Mouse (Mus musculus): ENCODE measurements around the gene Gm17545. TPM values are rescaled to one million over a fixed set of nuclear protein-coding genes. Genes with fewer than 3 reads are reported as not detected.
A peak's percentile ranks its signal among the peaks of the same experiment; 100 is the strongest.
"Not testable (repeated sequence)": the region's sequence is repeated elsewhere in the genome, so short reads cannot be mapped to it uniquely, and the experiment has no call there.

Gene Gm17545
- not detected for total RNA-seq (2022)

DNA sequence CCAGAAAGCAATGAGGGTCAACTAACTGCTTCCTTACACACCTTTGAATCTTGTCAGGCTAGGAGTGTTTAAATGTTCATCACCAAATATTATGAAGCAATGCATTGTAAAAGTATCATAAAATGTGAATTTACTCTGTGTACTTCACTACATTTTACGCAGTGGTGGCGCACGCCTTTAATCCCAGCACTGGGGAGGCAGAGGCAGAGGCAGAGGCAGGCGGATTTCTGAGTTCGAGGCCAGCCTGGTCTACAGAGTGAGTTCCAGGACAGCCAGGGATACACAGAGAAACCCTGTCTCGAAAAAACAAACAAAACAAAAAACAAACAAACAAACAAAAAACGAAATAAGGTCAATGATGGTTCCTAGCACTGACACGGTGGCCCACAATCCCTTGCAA, at the start of gene Gm17545:
Gm17545 (plus strand) TSS at position 301 of the 400 bp plus-strand sequence.
- DNase-seq (ENCODE audit: low spot score) = not testable (repeated sequence)

DNA sequence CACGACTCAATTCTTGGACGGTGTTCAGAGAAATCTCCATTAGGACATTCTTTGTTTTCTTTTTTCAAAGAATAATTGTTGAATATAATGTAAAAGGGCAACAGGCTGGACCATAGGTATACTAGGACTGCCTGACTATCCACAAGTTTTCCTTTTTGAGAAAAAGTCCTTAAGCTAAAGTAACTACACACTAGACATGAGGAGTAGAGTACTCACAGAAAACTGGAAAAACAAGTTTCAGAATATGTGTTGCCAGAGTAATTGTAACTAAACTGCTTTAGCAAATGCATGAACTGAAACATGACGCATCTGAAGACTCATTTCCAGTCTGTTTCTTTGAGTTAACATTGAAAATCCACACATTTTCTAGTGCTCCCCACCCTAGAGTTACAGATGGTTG, 48.7 kb upstream of the Gm17545 start:
- no peak for DNase-seq (ENCODE audit: low spot score)

DNA sequence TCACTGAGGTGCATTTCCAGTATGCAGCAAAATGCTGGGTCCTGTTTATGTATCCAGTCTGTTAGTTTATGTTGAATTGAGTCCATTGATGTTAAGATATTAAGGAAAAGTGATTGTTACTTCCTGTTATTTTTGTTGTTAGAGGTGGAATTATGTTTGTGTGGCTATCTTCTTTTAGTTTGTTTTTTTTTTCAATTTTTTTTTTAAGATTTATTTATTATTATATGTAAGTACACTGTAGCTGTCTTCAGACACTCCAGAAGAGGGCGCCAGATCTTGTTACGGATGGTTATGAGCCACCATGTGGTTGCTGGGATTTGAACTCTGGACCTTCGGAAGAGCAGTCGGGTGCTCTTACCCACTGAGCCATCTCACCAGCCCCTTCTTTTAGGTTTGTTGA, 46.5 kb upstream of the Gm17545 start:
- DNase-seq (ENCODE audit: low spot score) = not testable (repeated sequence)

DNA sequence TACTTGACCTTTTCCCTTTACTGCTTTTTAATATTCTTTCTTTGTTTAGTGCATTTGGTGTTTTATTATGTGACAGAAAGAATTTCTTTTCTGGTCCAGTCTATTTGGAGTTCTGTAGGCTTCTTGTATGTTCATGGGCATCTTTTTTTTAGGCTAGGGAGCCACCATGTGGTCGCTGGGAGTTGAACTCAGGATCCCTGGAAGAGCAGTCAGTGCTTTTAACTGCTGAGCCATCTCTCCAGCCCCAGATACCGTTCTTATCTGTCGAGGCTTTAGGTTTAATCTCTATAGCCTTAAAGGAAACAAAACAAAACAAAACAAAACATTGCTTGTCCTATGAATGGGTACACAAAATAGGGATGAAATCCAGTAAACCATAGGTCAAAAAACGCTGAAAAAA, 45.7 kb upstream of the Gm17545 start:
- DNase-seq (ENCODE audit: low spot score) = not testable (repeated sequence)

DNA sequence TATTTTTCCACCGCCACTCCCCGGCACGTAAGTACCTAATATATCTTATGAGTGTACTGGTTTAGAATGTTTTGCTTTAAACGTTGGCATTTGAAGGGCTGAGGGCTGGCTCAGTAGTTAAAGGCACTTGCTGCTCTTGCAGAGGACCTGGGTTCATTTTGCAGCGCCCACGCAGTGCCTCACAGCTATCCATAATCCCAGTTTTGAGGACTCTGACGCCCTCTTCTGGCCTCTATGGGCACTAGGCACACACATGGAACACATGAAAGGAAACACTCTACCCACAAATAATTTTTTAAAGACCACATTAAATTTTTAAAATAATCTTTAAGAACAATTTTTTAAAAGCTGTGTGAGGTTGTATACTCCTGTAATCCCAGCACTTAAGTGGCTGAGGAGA, 44.6 kb upstream of the Gm17545 start:
- no peak for DNase-seq (ENCODE audit: low spot score)

DNA sequence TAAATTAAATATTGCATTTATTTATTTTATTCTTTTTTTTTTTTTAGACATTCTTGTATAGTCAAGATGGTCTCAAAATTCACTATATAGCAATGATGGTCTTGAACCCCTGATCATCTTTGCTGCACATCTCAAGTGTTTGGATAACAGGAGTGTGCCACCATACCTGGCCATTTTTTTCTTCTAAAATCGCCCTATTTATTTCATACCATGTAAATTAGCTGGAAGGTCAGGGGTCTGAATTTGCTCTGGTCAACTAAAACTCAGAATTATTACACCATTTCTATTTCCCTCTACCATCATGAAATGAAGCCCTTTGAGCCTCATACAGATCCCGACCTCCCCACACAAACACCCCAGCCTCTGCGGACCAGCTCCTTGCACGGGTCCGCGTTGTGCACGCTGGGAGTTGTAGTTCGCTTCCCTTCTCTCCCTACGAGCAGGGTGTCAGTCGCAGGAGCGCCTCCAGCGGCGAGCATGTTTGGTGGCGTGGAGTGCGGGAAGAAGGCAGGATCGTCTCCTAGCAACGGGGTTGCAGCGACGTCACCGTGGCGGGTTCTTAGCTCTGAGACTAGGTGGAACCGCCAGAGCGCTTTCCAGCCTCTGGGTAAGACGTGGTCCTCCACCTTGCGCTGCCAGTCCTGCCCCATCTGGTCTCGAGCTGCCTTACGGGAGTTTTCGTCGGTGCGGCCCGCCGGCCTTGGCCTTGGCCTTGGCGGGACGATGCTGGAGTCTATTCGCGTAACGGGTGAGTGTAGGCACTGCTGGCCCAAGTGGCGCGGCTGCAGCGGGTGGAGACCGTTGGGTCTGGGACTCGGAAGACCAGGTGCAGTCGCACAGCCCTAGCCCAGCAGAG, 42.9 kb upstream of the Gm17545 start, which contains the start of gene 9530077C05Rik:
9530077C05Rik (plus strand) TSS at position 512 of the 856 bp plus-strand sequence.
- peak; percentile 95 for DNase-seq (ENCODE audit: low spot score)

DNA sequence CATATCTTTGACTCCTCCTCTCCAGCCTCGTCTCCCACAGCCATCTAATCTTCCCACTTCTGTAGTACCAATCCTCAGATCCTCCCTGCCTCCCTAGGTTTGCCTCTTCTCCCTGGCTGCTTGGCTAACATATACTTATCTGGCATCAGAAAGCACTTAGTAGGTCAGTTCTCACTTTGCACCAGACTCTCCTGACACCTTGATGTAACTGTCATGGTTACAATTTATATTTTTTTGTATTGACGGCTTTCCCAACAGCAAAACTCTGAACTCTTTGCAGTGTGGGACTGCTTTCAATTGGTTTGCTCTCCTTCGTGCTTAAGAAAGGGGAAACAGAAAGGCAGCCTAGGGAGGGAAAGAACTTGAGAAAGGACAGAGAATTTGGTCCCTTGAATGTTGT, 37.9 kb upstream of the Gm17545 start:
- DNase-seq (ENCODE audit: low spot score) = no peak

DNA sequence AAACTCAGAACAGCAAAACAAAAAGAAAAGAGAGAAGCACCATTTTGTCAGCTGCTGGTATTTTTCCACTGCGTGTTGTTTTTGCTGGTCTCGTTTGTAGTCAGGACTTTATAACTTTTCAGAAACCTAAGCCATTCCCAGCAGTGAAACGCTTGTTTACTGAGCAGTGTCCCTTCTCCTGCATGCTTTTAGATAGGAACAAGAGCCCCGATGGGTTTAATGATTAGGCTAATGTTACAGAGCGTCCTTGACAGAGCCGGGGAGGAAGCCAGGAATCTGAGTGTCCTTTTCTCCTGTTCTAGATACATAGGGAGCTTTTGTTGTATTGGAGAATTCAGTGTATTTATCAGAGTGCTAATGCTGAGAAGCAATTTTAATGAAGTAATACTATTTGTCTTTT, 36.5 kb upstream of the Gm17545 start:
- no peak for DNase-seq (ENCODE audit: low spot score)

DNA sequence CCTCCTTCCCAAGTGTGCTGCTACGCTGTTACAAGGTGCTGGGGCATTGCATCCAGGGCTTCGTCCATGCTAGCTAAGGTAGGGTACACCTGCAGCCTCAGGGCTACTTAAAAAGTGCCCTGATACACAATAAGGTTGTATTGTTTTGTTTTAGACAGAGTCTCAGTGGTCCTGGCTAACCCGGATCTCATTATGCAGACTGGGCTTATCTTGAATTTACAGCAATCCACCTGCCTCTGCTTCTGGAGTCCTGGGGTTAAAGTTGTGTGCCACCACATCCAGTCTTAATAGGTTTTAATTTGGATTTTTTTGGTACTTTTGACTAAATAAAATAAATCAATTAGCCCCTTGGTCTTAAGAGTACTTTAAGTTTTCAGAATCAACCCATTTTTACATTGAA, 34.2 kb upstream of the Gm17545 start:
- no peak for DNase-seq (ENCODE audit: low spot score)

DNA sequence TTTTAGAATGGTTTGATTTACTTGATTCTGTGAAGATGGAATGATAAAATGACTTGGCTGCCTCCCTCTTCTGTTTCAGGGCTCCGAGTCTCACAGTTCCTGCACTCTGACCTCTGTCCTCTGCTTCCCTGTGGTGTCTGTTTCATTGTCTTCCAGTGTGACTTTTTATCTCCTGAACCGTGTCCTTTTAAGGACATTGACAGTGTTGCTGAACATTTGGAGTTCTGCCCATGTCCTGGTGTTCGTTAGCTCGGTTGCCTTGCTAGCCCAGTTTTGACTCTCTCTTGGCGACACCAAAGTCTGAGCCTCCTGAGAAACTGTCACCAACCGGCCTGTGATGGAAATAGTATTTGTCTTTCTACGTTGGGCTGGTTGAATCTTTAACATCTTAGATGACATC, 33.6 kb upstream of the Gm17545 start:
- peak; percentile 18 for DNase-seq (ENCODE audit: low spot score)

DNA sequence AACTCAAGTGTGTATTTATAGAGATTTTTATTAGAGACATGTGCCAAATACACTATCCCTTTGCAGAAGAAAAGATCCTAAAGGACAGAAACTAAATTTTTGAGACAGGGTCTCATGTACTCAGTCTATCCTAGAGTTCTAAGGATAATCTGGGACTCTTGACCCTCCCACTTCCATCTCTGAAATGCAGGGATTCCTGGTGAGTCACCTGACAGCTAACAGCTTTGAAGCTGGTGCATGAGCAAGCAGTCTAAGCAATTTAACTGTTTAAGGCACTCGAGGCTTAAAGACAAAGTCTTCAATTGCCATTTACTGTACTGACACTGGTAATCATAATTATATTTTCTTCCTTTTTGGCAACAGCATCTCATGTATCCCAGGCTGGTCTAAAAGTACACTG, 31.5 kb upstream of the Gm17545 start:
- DNase-seq (ENCODE audit: low spot score) = no peak

DNA sequence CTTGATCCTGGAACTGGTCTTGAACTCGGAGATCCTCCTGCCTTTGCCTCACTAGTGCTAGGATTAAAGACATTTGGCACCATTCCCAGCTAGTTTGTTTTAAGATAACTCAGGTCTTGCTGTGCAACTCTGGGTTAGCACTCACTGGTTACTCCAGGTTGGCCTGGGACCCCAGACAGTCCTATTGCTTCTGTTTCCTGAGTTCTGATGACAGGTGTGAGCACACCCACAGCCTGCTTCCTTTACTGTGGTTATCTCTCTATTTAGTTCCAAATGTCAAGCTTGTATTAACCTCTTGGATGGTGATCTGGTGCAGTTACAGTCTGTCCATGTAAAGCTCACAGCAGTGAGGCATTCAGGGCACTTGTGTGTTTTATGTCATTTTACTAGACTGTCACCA, 30.6 kb upstream of the Gm17545 start:
- DNase-seq (ENCODE audit: low spot score) = no peak

DNA sequence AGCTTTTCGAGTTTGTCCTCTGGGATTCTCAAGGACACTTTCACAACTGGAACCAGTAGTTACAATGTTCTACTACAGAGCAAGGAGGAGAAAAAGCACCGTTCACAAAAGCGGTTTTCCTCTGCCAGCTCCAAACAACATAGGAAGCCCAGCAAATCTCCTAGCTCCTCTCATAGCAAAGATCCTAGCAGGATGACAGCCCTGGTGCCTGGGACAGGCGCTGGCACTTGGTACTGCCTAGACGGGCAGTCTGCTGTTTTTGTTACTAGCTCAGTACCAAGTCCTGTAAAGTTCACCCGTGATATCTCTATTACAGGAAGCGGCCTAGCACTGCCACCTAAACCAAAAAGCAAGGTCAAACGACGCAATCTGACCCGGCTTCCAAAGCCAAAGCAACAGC, 29.9 kb upstream of the Gm17545 start:
- no peak for DNase-seq (ENCODE audit: low spot score)

DNA sequence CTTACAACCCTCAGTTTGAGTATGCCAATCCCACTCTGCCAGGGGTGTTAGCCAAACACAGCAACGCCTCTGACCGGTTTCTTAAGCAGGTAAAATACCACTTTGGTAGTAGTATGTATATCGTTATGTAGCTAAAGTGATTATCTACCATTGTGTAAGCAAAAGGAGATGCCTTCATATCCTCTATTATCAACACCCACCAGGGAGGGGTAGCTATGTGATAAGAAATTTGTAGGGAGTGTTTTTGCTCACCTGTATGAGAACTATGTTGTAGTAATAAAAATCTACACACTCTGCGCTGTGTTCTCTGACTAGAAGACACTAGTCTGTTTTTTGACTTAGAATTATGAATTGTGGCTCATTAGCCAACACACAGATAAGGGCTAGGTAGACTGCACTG, 29.4 kb upstream of the Gm17545 start:
- no peak for DNase-seq (ENCODE audit: low spot score)

DNA sequence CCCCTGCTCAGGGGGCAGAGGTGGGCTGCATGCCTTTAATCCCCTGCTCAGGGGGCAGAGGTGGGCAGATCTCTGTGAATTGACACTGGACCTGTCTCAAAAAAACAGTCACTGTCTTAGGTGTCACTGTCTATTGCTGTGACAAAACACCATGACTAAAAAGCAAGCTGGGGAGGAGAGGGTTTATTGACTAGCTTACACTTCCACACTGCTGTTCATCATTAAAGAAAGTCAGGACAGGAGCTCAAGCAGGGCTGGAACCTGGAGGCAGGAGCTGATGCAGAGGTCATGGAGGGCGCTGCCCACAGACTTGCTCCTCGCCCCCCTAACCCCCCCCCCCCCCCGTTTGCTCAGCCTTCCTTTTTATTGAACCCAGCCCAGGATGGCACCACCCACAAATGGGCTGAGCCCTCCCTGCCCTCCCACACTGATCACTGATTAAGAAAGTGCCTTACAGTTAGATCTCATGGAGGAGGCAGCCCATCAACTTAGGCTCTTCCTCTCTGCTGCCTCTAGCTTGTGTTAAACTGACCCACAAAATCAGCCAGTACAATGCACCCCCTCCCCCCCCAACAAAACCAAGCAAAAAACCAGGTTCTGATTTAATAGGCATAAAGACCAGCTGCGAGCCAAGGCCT, 25.9 kb upstream of the Gm17545 start:
- no peak for DNase-seq (ENCODE audit: low spot score)

DNA sequence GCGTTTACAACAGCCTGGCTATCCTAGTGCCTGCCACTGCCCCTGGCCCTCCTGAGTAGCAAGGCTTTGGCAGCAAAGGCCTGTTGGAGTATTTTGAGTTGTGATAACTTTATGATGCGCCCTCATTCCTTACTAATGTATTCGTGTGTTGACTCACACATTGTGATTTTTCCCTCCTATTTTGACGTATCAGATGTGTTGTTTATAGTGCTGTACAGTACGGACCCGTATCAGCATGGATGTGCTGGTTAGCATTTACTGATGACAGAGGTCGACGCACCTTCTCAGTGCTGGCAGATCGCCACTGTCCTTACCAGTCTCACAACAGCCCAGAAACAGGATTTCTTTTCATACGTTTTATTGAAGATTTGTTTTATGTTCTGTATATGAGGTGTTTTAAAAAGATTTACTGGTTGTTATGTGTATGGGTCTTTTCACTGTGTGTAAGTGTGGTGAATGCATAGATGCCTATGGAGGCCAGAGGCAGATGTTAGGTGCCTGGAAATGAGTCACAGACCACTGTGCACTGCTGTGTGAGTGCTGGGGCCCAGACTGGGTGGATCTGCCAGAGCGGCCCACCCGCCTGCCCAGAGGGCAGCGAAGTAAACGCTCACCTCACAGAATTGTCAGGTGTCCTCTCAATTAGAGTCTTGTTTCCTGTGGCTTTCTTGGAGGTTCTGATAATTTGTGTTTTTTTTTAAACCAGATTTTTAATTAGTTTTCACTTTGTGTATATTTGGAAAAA, 25.3 kb upstream of the Gm17545 start:
- DNase-seq (ENCODE audit: low spot score) = no peak

DNA sequence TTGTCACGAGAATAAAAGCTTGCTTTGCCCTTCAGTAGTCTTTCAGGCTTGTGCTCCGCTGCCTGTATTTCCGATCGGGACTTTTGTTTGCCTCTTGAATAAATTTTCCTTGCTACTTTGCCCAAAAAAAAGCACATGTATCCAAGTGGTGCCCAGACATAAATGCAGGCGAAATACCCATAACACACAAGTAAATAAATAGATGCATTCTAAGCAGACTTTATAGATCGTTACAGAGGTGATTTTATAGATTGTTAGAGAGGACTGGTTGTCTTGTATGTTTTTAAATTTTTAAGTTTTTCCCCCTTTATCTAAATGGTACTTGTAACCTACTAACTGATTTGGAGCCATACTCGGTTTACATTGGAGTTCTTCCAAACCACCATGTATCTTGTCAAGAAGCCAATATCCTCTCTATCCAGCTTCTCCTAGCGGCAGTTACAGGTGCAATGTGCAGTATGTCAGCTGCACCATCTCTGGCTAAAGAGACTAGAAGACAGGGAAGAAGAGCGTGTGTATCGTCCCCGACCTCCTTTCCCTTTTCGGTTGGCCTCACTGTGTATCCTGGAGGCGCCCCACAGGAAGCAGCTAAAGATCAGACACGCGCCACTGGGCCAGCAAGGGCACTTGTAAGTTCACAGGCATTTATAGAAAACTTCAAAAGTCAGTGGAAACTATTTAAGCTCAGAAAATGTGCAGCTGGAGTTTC, 24.4 kb upstream of the Gm17545 start:
- no peak for DNase-seq (ENCODE audit: low spot score)

DNA sequence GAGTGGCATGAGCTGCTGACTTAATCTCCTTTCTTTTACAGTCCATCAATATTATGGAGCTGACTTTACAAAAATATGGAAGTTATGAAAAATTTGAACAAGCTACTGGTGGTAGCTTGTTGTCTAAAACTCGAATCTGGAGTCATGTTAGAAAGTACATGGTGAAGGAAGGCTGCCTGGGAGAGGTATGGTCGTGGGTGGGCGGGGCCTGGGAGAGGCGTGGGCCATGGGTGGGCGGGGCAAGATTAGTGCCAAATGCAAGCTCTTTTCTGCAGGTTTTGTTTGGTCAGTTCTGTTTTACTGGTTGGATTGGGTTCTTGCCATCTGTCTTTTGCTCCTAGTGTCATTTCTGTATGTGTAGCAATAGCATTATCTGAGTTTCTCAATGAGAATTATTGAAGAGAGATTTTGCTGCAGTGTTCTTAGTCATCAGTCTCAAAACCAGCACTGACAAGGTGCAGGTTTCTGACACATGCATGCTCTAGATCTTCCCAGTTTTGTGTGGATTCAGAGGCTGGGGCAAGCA, 23.7 kb upstream of the Gm17545 start:
- no peak for DNase-seq (ENCODE audit: low spot score)

DNA sequence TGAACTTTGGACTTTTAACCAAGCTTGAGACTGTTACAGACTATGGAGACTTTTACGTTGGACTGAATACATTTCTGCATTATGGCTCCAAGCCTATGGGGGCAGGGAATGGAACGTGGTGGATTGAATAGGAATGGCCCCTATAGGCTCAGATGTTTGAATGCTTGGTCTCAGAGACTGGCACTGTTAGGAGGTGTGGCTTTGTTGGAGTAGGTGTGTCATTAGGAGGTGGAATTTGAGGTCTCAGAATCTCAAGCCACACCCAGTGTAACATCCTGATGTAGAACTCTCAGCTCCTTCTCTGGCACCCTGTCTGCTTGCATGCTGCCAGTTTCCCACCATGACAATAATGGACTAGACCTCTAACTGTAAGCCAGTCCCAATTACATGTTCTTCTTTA, 20.9 kb upstream of the Gm17545 start:
- no peak for DNase-seq (ENCODE audit: low spot score)

DNA sequence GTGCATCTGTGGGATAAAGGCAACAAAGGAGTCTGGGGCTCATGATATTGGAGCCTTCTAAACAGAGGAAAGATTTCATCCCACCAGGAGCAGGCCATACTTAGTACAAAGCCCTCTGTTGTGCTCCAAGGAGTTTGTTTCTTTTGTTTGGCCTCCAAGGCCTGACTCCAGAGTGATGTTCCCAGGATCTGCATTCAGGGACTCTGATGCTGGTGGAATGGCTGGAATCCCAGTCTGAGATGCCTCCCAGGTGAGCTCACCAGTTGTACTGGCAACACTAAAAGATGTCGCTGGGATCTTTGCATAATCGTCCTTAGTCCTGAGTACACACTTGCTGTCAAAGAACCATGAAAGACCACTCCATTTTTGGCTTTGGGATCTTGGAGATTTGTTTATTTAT, 20.0 kb upstream of the Gm17545 start:
- no peak for DNase-seq (ENCODE audit: low spot score)

DNA sequence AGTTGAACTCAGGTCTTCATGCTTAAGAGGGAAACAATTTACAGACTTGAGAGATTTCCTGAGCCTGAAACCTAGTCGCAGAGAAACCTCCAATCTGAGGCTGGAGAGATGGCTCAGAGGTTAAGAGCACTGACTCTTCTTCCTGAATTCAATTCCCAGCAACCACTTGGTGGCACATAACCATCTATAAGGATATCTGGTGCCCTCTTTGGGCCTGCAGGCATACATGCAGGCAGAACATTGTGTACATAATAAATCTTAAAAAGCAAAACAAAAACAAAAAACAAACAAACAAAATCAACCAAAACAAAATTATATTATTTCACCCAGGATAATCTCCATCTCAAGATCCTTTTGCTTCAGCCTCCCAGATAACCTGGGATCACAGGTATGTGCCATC, 15.3 kb upstream of the Gm17545 start:
- no peak for DNase-seq (ENCODE audit: low spot score)

DNA sequence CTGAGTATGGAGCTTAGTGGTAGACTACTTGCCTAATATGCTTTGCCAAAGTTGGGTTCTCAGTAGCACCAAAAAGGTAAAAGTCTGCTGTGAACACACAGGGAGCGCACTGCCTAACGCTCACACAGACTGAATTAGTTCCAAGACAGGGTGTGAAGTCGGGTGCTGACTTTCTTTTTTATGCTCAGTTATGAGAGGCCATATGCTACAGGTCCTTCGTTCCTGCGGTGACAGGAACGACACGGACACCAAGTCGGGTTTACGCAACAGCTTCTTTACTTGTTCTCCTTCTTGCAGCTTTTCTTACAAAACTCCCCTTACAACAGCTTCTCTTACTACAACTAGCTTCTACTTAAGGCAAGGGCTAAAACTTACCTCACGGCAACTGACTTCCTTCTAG, 10.9 kb upstream of the Gm17545 start:
- DNase-seq (ENCODE audit: low spot score) = no peak
